Mouse (Mus musculus) ES-Bruce4 (cell line): ENCODE data around the gene Dtd2. TPM values are rescaled to one million over a fixed set of nuclear protein-coding genes. Genes with fewer than 3 reads are reported as not detected.
A peak's percentile ranks its signal among the peaks of the same experiment; 100 is the strongest.

Experiments
- H3K27ac ChIP-seq: 2 replicates; pipeline ENCODE4 v1.5.1; 2012; ENCODE audit warnings: low read length, inconsistent platforms; ENCODE audit not compliant: insufficient read depth
- H3K27me3 ChIP-seq: 2 replicates; pipeline ENCODE4 v1.6.1; 2012; ENCODE audit warnings: mild to moderate bottlenecking, low read length, inconsistent platforms; ENCODE audit not compliant: control insufficient read depth, poor library complexity, insufficient read depth, severe bottlenecking
- H3K36me3 ChIP-seq: 2 replicates; pipeline ENCODE4 v1.6.1; 2012; ENCODE audit warnings: inconsistent platforms, mild to moderate bottlenecking, low read length, moderate library complexity; ENCODE audit not compliant: control insufficient read depth, poor library complexity, insufficient read depth, severe bottlenecking
- H3K4me1 ChIP-seq: one replicate; pipeline ENCODE4 v1.8.1; 2011; ENCODE audit warnings: low read length; ENCODE audit not compliant: control insufficient read depth, insufficient read depth
- H3K4me3 ChIP-seq: 2 replicates; pipeline ENCODE4 v1.5.1; 2011; ENCODE audit warnings: low read depth, mild to moderate bottlenecking, low read length
- H3K9ac ChIP-seq: 2 replicates; pipeline ENCODE4 v1.6.1; 2012; ENCODE audit warnings: low read depth, mild to moderate bottlenecking, inconsistent platforms; ENCODE audit not compliant: poor library complexity, severe bottlenecking
- H3K9me3 ChIP-seq: replicated peaks from 2 replicates; pipeline ENCODE4 v1.6.1; 2012; ENCODE audit warnings: mild to moderate bottlenecking, low read length, inconsistent platforms; ENCODE audit not compliant: control insufficient read depth, poor library complexity, insufficient read depth, severe bottlenecking
- CTCF ChIP-seq: IDR thresholded peaks from one replicate; pipeline ENCODE4 v1.8.1; 2011; ENCODE audit warnings: low read depth, low read length
- EP300 ChIP-seq: IDR thresholded peaks from 2 replicates; pipeline ENCODE4 v1.6.1; 2011; ENCODE audit warnings: low read depth, low read length; ENCODE audit not compliant: insufficient read depth
- POLR2A ChIP-seq: IDR thresholded peaks from one replicate; pipeline ENCODE4 v1.8.1; 2011; ENCODE audit warnings: low read length; ENCODE audit not compliant: insufficient read depth
- polyA plus RNA-seq: library from polyadenylated mRNA; stranded (reverse); fragments of >200 nt; gene quantifications from 2 replicates; pipeline ENCODE4 v1.2.4, GENCODE M21; 2011; ENCODE audit warnings: low read depth; ENCODE audit not compliant: missing spikeins, insufficient read depth, insufficient read length

The Dtd2 gene
- polyA plus RNA-seq, 1 experiment = 17.5 TPM

- Histone ChIP-seq H3K4me3 (peak overlapping the region; percentile 38; the same call in 1 of the 2 replicates), H3K27ac (no peak overlapping the region), H3K4me1 (no peaks in the 10 kb centered on the region), H3K36me3 (no peaks in the 10 kb centered on the region), H3K9me3 (no peaks in the 10 kb centered on the region), H3K27me3 (no peaks in the 10 kb centered on the region), H3K9ac (no peak overlapping the region)
- TF ChIP-seq POLR2A = no peak
- no peak for TF ChIP-seq EP300
- TF ChIP-seq CTCF = no peak
Measured at GRCm38 (mm10) chr12:51976531-51976930, 29.8 kb downstream of the Dtd2 start.

- Histone ChIP-seq H3K9me3 (no peaks in the 10 kb centered on the region), H3K4me1 (no peaks in the 10 kb centered on the region), H3K9ac (no peak overlapping the region), H3K27ac (no peak overlapping the region), H3K27me3 (no peaks in the 10 kb centered on the region), H3K36me3 (no peaks in the 10 kb centered on the region), H3K4me3 (no peak overlapping the region)
- TF ChIP-seq POLR2A (no peak), EP300 (no peak), CTCF (no peak)
Measured at GRCm38 (mm10) chr12:51974381-51974780, 31.9 kb downstream of the Dtd2 start.

- Histone ChIP-seq H3K4me3 (no peak overlapping the region), H3K36me3 (no peaks in the 10 kb centered on the region), H3K27ac (no peak overlapping the region), H3K4me1 (no peaks in the 10 kb centered on the region), H3K27me3 (no peaks in the 10 kb centered on the region), H3K9me3 (no peaks in the 10 kb centered on the region), H3K9ac (no peak overlapping the region)
- peak; percentile 37 for TF ChIP-seq CTCF
- TF ChIP-seq EP300 = no peak
Measured at GRCm38 (mm10) chr12:51972269-51973065, 33.8 kb downstream of the Dtd2 start.

- Histone ChIP-seq H3K27ac (no peak within 1 kb of the TSS), H3K27me3 (no peaks in the 10 kb centered on the region), H3K4me1 (no peaks in the 10 kb centered on the region), H3K9me3 (no peaks in the 10 kb centered on the region), H3K9ac (peak within 1 kb of the TSS; percentile 84), H3K4me3 (peak within 1 kb of the TSS; percentile 80), H3K36me3 (no peaks in the 10 kb centered on the region)
- TF ChIP-seq EP300 (peak; percentile 59; the same call in 1 of the 2 replicates), POLR2A (no peak)
Measured at GRCm38 (mm10) chr12:51971070-51971664, 35.1 kb downstream of the Dtd2 start, which contains the start of gene Heatr5a. TSS of gene Heatr5a (minus strand) at chr12:51971321.

- Histone ChIP-seq H3K9ac (peak overlapping the region; percentile 84), H3K36me3 (no peaks in the 10 kb centered on the region), H3K27ac (no peak overlapping the region), H3K27me3 (no peaks in the 10 kb centered on the region), H3K9me3 (no peaks in the 10 kb centered on the region), H3K4me3 (peak overlapping the region; percentile 77), H3K4me1 (no peaks in the 10 kb centered on the region)
- TF ChIP-seq CTCF = no peak
- no peak for TF ChIP-seq EP300
- TF ChIP-seq POLR2A = no peak
Measured at GRCm38 (mm10) chr12:51970352-51971069, 35.8 kb downstream of the Dtd2 start.

GRCm38 (mm10) chr12:51969876-51970275 is 36.4 kb downstream of the Dtd2 start:
- no peak for TF ChIP-seq CTCF
- TF ChIP-seq POLR2A = no peak
- no peak for TF ChIP-seq EP300
- no peaks in the 10 kb centered on the region for H3K9me3 ChIP-seq
- peak overlapping the region; percentile 84 for H3K9ac ChIP-seq
- no peak overlapping the region for H3K27ac ChIP-seq
- no peaks in the 10 kb centered on the region for H3K36me3 ChIP-seq
- no peaks in the 10 kb centered on the region for H3K4me1 ChIP-seq
- H3K4me3 ChIP-seq = no peak overlapping the region
- no peaks in the 10 kb centered on the region for H3K27me3 ChIP-seq
